Mouse (Mus musculus) central nervous system, embryonic 18 days (tissue): ENCODE measurements around the gene Crtac1. TPM values are rescaled to one million over a fixed set of nuclear protein-coding genes. Genes with fewer than 3 reads are reported as not detected.

Source experiments
- polyA plus RNA-seq: library from polyadenylated mRNA; depleted of rRNA; stranded (reverse); fragments of >200 nt; gene quantifications from 2 replicates; pipeline ENCODE4 v1.2.3, GENCODE M21; 2012; rRNA removed

The Crtac1 gene
- 23.6 and 27.4 TPM in 2 replicates for polyA plus RNA-seq

GRCm38 (mm10) chr19:42431485-42432190, at the start of gene Crtac1:
Gene Crtac1 (minus strand): TSS chr19:42431783.

GRCm38 (mm10) chr19:42247519-42247918, 184.1 kb downstream of the Crtac1 start, which contains the start of gene Golga7b:
Gene Golga7b (plus strand): TSS chr19:42247574.

Other genes with a start within 250 kb of the Crtac1 start
- gene Sfrp5, start 229.5 kb downstream of the Crtac1 start, polyA plus RNA-seq, result 3.9 and 5.2 TPM in 2 replicates
- 41.9 and 46.1 TPM in 2 replicates for gene Golga7b, start 184.2 kb downstream of the Crtac1 start, polyA plus RNA-seq
- 11.2 and 11.4 TPM in 2 replicates for gene R3hcc1l, start 87.0 kb upstream of the Crtac1 start, polyA plus RNA-seq
- gene Loxl4, start 181.0 kb upstream of the Crtac1 start, polyA plus RNA-seq, result 0.53 and 0.96 TPM in 2 replicates